Mouse (Mus musculus) activated CD4-positive, CD25-positive, alpha-beta regulatory T cell, adult 9 weeks (primary cell): ENCODE results near the gene Ormdl1. TPM values are rescaled to one million over a fixed set of nuclear protein-coding genes. Genes with fewer than 3 reads are reported as not detected.

ENCODE experiments used
- polyA plus RNA-seq: library from polyadenylated mRNA; unstranded; fragments of 100-300 nt; shearing (Covaris generic); gene quantifications from one replicate; pipeline ENCODE4 v1.2.1, GENCODE M21; 2017

Ormdl1 gene
- 87.6 TPM for polyA plus RNA-seq

GRCm38 (mm10) chr1:53296581-53297383, at the start of gene Ormdl1, which contains the start of the genes Pms1 and Gm28778:
Ormdl1 (plus strand) TSS chr1:53297095.
Pms1 (minus strand) TSS chr1:53297018.
Gm28778 (plus strand) TSS chr1:53297111.

DNA sequence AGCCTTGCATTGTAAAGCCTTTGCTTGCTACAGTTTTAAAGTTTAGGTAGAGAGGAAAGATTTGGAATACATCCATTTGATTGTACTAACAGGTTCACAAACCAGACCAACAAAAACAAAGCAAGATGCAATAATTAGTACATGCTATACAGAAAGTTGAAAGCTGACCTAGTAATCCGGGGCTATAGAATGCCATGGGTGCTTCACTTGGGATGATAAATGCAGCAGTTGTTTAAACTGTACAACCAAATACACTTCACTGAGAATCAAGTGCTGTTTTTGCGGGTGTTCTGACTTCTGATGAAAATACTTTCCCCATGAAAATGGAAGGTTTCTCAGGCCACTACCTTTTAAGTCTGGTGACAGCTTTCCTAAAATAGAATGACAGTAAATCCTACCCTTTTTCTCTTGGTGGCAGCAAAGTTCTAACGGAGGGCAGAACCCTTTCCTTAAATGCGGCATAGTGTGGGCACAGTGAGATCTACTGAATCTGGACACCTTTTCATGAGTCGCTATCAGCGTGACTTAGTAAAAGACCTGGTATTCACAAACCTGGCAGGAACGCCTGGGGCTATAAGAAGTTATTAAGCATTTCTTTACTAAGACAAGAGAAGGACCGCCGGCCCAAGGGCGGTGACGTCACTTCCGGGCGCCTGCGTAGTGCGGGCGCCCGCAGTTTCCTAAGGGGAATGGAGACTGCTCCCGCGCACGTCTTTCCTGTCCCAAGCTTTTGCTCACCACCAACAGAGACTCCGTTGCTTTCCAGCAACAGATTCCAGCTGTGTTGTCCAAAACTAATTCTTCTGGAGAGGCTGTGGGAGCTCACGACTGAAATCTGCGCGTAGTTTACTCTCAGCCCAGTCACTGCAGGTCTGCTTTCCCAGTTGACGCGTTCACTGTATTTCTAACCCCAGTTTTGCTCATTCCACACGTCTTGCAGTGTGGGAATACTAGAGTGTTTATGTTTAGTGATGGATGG, 16.4 kb downstream of the Ormdl1 start, which contains the start of gene Osgepl1:
Osgepl1 (plus strand) TSS at position 636 of the 979 bp plus-strand sequence.

GRCm38 (mm10) chr1:53352327-53353261, 55.7 kb downstream of the Ormdl1 start, which contains the start of the genes Asdurf, Gm28551 and Asnsd1:
Asdurf (minus strand) TSS chr1:53352619.
Gm28551 (minus strand) TSS chr1:53352667.
Asnsd1 (minus strand) TSS chr1:53352752.

Other genes starting within 250 kb of the Ormdl1 start
- gene Mstn, start 235.5 kb upstream of the Ormdl1 start, polyA plus RNA-seq: not detected
- not detected for gene 1700019A02Rik, start 109.5 kb upstream of the Ormdl1 start, polyA plus RNA-seq
- 30.1 TPM for gene Pms1, start 77 bp upstream of the Ormdl1 start, polyA plus RNA-seq
- gene Gm28778, start within 50 bp of the Ormdl1 start, polyA plus RNA-seq: not detected
- 18.1 TPM for gene Osgepl1, start 16.5 kb downstream of the Ormdl1 start, polyA plus RNA-seq
- not detected for gene Asdurf, start 55.5 kb downstream of the Ormdl1 start, polyA plus RNA-seq
- gene Gm28551, start 55.6 kb downstream of the Ormdl1 start, polyA plus RNA-seq: 0.17 TPM
- 59.8 TPM for gene Asnsd1, start 55.7 kb downstream of the Ormdl1 start, polyA plus RNA-seq